Mouse (Mus musculus): ENCODE measurements around the gene Ankib1.
A peak's percentile ranks its signal among the peaks of the same experiment; 100 is the strongest.
"Not testable (repeated sequence)": the region's sequence is repeated elsewhere in the genome, so short reads cannot be mapped to it uniquely, and the experiment has no call there.

The Ankib1 gene

DNA sequence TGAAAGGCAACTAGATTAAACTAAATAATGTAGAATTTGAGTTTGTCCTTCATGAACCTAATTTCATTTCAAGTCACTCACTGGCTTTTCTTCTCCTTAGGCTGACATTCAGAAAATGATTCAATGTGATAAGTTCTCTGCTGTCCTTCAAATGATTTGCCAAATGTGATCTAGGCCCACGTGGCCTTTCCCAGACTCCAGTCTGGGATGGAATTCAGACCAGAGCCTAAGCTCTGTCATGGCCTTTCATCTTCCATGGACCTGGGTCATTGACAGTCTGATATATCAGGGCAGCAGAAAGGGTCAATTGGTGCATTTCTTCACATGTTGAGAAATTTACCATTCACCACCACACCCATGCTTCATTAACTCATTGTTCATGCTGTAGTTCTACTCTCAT lies 77.2 kb downstream of the Ankib1 start:
- DNase-seq (ENCODE audit: low spot score): no peak

DNA sequence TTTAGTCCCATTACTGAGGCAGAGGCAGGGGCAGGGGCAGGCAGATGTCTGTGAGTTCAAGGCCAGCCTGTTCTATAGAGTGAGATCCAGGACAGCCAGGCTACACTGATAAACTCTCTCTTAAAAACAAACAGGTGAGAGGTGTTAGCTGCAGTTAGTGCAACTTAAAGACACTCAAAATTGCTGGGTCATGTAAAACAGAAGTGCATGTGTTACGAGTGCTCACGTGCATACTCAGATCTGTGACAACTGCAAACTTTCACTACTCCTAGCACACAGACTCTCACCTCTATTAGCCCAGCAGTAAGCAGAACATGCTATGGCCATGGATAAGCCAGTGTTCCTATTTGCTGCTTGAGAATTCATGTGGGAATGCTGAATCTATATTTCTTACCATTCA lies 79.3 kb downstream of the Ankib1 start:
- DNase-seq (ENCODE audit: low spot score): no peak

DNA sequence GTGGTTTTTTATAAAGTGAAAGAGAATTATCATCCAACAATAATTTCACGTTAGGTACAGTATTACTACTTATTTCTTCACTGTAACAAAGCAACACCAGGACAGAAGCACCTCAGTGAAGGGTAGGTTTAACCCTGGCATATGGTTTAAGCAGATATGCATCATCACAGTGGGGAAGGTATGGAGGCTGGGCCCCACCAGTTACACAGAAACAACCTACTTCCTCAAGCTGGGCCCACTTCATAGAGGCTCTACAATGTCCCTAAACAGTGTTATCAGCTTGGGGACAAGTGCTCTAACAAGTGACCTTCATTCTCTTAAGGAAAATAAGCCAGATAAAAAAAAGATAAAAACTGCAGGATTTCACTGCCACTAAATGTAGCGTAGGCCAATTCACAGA lies 79.9 kb downstream of the Ankib1 start:
- no peak for DNase-seq (ENCODE audit: low spot score)

- DNase-seq (ENCODE audit: low spot score): no peak
Observed at GRCm38 (mm10) chr5:3719371-3719770, 83.4 kb downstream of the Ankib1 start.

GRCm38 (mm10) chr5:3715800-3716199 lies 86.9 kb downstream of the Ankib1 start:
- DNase-seq (ENCODE audit: low spot score): no peak

GRCm38 (mm10) chr5:3702180-3702579 lies 100.5 kb downstream of the Ankib1 start:
- DNase-seq (ENCODE audit: low spot score): no peak

DNA sequence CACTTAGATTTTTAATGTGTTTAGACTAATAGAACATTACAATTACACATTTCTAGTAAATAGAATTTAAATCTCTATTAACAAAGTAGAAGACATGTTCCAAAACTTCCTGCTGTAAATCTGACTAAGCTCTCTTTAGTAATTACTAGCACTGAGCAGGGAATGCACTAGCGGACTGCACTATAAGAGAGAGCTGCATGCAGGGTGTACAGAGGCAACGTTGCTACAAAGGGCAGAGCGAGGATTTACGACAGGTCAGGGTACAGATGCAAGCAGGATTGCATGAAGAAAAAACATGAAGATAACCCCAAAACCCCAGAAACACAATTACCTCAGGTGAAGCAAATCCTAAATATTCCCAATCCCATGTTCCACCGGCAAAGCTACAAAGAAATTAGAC lies 102.7 kb downstream of the Ankib1 start:
- DNase-seq (ENCODE audit: low spot score): no peak

GRCm38 (mm10) chr5:3696031-3696430 lies 106.7 kb downstream of the Ankib1 start:
- DNase-seq (ENCODE audit: low spot score): no peak

DNA sequence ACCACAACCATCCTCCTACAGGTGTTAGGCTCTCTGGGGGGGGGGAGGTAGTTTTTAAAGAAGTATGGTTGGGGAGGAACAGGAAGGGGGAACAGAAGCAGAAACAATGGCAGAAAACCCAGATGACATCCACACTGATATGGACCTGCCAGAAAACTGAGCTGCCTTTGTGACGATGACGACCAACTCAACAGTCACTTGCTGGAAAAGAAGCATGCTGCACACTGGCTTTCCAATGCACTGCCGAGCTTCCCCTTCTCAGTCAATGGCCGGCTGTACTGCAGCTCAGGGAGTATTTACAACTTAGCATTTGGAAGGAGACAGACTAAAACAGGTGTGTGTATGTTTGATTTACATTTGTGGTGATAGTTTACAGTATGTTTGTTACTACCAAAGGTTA lies 107.5 kb downstream of the Ankib1 start:
- DNase-seq (ENCODE audit: low spot score): no peak

DNA sequence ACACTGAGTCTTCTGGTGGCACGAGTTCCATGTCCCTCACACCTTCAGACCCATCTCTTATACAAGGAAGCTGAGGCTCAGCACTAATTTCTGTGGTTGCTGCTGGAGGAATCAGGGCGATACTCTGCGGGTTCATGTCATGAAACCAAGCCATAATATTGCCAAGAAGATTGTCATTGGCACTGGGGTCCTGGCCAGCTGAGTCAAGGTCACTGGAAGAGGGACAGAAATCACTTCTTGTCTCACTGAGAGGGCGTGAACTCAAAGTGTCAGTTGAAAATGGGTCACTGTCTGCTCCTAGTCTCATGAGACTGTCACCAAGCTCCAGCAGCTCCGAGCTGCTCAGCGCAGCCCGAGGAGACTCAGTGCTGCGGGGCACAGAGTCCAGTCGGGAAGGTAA lies 109.8 kb downstream of the Ankib1 start:
- no peak for DNase-seq (ENCODE audit: low spot score)

GRCm38 (mm10) chr5:3691283-3691682 lies 111.4 kb downstream of the Ankib1 start:
- DNase-seq (ENCODE audit: low spot score): no peak

DNA sequence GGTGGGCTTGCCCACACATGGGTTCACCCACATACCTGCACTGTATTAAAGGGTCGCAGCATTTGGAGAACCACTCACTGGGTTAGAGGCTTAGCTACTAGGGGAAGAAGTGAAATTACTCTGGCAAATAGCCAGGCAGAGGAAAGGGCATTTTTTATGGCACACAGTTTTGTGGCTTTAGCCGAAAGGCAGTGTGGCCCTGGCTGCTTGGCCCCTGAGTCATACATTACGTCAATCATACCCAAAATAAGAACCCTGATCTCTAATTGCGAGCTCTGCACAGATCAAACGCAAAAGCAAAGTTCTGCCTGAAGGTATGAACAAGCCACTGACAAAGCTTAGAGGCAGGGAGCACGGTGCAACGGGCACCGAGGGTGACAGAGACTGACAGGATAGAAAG lies 114.4 kb downstream of the Ankib1 start:
- no peak for DNase-seq (ENCODE audit: low spot score)

DNA sequence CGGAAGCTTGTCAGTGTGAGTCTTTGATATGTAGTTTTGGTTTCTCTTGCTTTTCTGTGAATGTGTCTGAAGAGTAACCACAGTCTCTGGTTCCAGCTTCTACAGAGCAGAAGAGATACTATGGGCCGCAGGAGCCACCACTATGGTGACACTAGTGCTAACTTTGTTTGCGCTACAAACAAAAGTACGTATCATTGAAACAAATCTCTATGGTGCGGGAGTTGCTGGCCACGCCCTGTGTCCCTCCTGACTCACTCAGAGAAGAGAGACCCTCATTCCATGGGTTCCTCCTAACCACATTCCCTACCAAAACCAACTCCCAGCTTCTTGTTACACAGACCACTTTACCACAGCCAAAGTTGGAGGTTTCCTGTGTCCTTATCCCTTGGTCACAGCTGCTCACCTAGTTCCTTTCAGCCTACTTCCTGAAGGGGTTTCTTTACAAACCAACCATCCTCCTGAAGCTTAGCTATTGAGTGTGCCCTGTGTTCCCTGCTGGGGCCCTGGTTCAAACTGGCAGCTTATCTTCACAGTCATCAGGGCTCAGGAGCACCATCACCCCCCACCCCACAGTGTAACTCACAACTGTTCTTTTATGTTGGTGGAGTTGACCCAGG lies 132.7 kb downstream of the Ankib1 start:
- DNase-seq (ENCODE audit: low spot score): no peak

GRCm38 (mm10) chr5:3666585-3666984 lies 136.1 kb downstream of the Ankib1 start:
- no peak for DNase-seq (ENCODE audit: low spot score)

- DNase-seq (ENCODE audit: low spot score): no peak
Observed at GRCm38 (mm10) chr5:3665225-3665624, 137.5 kb downstream of the Ankib1 start.

- DNase-seq (ENCODE audit: low spot score): no peak
Observed at GRCm38 (mm10) chr5:3657085-3657484, 145.6 kb downstream of the Ankib1 start, which contains the start of gene Gatad1. TSS of gene Gatad1 (minus strand) at chr5:3657185.

GRCm38 (mm10) chr5:3653801-3654200 lies 148.9 kb downstream of the Ankib1 start:
- no peak for DNase-seq (ENCODE audit: low spot score)

DNA sequence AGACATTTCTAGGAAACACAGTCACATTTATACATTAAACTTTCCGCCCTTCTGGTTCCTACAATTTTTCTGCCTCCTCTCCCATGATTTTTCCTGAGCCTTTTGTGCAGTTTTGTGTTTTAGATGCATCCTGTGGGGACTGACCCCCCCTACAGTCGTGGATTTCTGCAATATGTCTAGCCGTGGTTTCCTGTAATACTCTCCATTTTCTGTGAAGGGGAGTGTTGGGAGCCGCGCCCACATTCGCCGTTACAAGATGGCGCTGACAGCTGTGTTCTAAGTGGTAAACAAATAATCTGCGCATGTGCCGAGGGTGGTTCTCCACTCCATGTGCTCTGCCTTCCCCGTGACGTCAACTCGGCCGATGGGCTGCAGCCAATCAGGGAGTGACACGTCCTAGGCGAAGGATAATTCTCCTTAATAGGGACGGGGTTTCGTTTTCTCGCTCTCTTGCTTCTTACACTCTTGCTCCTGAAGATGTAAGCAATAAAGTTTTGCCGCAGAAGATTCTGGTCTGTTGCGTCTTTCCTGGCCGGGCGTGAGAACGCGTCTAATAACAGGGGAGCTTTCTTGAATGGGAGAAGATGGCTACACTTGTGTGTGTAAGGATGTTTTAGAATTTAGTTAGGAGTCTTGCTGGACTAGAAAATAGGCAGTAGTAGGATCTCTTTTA lies 149.7 kb downstream of the Ankib1 start:
- DNase-seq (ENCODE audit: low spot score): not testable (repeated sequence)

DNA sequence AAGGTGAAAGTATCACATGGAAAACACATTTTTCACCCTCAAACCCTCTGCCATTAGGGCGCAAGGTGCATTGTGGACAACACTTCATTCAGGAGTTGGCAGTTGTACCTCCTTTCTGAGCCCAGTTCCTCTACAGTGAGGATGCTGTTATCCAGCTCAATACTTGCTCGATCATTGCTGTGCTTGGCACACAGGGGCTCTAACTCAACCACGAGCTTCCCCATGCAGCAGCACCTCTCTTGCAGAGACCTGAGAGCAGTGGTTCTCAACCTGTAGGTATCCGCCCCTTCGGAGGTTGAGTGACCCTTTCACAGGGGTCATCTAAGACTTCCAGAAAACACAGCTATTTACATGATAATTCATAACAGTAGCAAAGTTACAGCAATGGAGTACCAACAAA lies 151.1 kb downstream of the Ankib1 start:
- no peak for DNase-seq (ENCODE audit: low spot score)

GRCm38 (mm10) chr5:3650881-3651280 lies 151.8 kb downstream of the Ankib1 start, which contains the start of gene Tmbim7:
TSS of gene Tmbim7 (plus strand) at chr5:3651181.
- no peak for DNase-seq (ENCODE audit: low spot score)

GRCm38 (mm10) chr5:3648849-3649210 lies 153.9 kb downstream of the Ankib1 start:
- DNase-seq (ENCODE audit: low spot score): no peak

DNA sequence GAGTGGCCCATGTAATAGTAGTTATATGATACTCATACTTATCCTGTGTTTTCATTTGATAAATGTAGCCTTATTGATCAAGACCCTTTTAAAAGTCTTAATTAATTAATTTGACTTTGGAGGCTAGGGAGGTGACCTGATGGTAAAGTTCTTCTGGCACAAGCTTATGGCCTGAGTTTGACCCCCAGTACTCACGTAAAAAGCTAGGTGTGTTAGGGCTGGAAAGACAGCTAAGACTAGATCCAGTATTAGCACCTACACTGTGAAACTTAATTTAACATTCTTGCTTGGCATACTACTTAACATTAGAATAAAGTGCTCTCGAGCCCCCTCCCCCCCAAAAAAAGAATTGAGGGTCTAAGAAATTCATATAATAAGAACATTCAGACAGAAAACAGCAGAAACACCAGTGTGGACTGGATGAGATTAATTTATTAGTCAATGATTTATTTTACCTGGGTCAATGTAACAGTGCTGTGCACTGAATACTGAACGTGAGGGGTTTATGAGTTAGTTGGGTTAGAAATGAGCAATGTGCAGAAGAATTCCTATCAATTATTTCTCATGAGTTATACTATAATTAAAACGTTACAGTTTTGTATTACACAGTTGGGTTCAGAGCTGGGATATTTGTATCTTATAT lies 154.4 kb downstream of the Ankib1 start:
- no peak for DNase-seq (ENCODE audit: low spot score)

GRCm38 (mm10) chr5:3647708-3648121 lies 155.0 kb downstream of the Ankib1 start:
- peak; percentile 95 for DNase-seq (ENCODE audit: low spot score)
